Mouse (Mus musculus) kidney, embryonic 16.5 days (tissue): ENCODE measurements around the gene 4930519G04Rik. TPM values are rescaled to one million over a fixed set of nuclear protein-coding genes. Genes with fewer than 3 reads are reported as not detected.

Experiments used
- microRNA-seq: library from miRNA; unstranded; fragments of <30 nt; microRNA quantifications from one replicate; pipeline ENCODE4, GENCODE M21; 2016
- polyA plus RNA-seq: library from polyadenylated mRNA; unstranded; fragments of >200 nt; fragmentation: Nextera tagmentation; extraction: Ambion mirVana; gene quantifications from 2 replicates; pipeline ENCODE4 v1.2.1, GENCODE M21; 2015

4930519G04Rik gene
- polyA plus RNA-seq, 1 experiment from 2014 or later: not detected

Small RNA genes lying within 50 kb of the gene (microRNA-seq; reads per million reads assigned to microRNA genes)
- gene Mir6240: 12.0 reads per million, percentile 32 among the genes with 10 or more reads in this experiment

Other genes starting within 250 kb of the 4930519G04Rik start
- 33.4 and 33.6 TPM in 2 replicates for gene Trpv4, start 195.2 kb upstream of the 4930519G04Rik start, polyA plus RNA-seq
- gene Gltp, start 162.7 kb upstream of the 4930519G04Rik start, polyA plus RNA-seq: 86.0 and 89.6 TPM in 2 replicates
- gene Tchp, start 145.9 kb upstream of the 4930519G04Rik start, polyA plus RNA-seq: 15.5 and 16.1 TPM in 2 replicates
- gene Ankrd13a, start 79.0 kb upstream of the 4930519G04Rik start, polyA plus RNA-seq: 15.6 and 33.9 TPM in 2 replicates
- 45.7 and 50.1 TPM in 2 replicates for gene Git2, start 78.1 kb upstream of the 4930519G04Rik start, polyA plus RNA-seq
- gene 1500011B03Rik, start 30.2 kb upstream of the 4930519G04Rik start, polyA plus RNA-seq: 105 and 111 TPM in 2 replicates
- not detected in 2 replicates for gene Gm9936, start 5.0 kb downstream of the 4930519G04Rik start, polyA plus RNA-seq
- 4.5 and 4.8 TPM in 2 replicates for gene Oasl2, start 43.3 kb downstream of the 4930519G04Rik start, polyA plus RNA-seq
- gene Oasl1, start 69.6 kb downstream of the 4930519G04Rik start, polyA plus RNA-seq: 1.5 and 2.1 TPM in 2 replicates
- gene 2210016L21Rik, start 88.5 kb downstream of the 4930519G04Rik start, polyA plus RNA-seq: 55.7 and 63.3 TPM in 2 replicates
- 12.6 and 15.4 TPM in 2 replicates for gene Hnf1a, start 117.4 kb downstream of the 4930519G04Rik start, polyA plus RNA-seq
- gene Sppl3, start 157.5 kb downstream of the 4930519G04Rik start, polyA plus RNA-seq: 12.3 and 13.6 TPM in 2 replicates
- 28.2 and 34.7 TPM in 2 replicates for gene Gm10401, start 244.6 kb downstream of the 4930519G04Rik start, polyA plus RNA-seq